Mouse (Mus musculus): ENCODE measurements around the gene Nnat. TPM values are rescaled to one million over a fixed set of nuclear protein-coding genes. Genes with fewer than 3 reads are reported as not detected.
A peak's percentile ranks its signal among the peaks of the same experiment; 100 is the strongest.
"Not testable (repeated sequence)": the region's sequence is repeated elsewhere in the genome, so short reads cannot be mapped to it uniquely, and the experiment has no call there.

Nnat gene
- total RNA-seq, 2 experiments from 2014 or later = 11.3 to 14.3 TPM

DNA sequence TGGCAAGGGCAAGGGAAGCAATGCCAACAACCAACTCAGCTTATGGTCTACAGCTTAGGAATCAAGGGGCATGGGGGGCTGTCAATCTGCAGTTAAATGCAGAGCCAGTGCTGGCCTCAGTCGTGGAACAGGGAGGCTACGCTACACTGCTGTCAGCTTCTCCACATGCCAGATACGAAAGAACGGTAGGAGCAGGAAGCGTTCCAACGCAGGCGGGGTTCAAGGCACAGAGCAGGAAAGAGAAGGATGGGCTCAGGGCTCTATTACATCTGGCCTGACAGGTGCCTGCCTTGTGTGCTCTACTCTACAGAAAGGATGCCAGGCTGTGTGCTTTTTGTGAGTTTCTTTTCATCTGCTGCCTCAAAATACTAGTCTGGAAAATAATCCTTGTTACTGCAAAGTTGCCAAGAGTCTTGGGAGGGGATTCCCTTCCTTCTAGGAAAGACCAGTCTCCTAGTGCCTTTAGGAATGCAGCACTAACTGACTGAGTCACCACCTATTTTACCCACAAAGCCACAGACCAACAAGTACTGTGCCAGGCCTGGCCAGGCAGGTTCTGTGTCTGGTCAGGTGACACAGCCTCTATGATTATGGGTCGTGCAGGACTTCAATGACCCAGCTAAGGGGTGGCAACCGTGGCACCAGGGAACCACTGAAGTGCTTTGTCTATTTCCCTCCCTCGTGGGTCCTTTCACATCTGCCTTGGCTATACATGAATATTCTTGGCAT, 7.6 kb upstream of the Nnat start:
- DNase-seq = no peak

DNA sequence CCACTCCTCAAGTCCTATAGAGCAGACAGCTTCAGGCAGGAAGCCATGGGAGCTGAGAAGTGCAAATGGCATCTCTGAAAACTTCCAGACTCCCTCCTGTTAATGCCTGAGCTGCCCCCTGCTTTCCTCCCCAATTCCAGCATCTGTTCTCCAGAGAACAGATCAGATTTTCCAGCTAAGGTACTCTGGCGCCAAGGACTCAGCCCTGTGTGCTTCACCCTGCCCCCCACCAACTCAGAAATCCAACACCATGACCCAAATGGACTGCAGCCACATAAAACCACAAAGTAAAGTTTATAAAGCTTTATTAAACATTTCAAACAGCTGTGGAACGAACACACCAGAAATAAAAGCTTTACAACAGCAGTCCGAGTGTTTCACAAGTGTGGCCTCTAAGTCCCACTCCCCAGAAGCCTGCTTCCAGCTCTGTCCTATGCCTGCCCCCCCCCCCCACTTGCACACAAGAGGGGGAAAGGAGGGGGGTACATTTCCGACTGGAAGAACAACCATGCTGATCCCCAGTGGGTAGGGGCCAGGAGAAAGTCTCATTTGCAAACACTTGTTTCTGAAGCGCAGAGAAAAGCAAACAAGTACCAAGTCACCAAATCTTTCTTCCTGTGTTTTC, 3.7 kb upstream of the Nnat start:
- no peak for DNase-seq

DNA sequence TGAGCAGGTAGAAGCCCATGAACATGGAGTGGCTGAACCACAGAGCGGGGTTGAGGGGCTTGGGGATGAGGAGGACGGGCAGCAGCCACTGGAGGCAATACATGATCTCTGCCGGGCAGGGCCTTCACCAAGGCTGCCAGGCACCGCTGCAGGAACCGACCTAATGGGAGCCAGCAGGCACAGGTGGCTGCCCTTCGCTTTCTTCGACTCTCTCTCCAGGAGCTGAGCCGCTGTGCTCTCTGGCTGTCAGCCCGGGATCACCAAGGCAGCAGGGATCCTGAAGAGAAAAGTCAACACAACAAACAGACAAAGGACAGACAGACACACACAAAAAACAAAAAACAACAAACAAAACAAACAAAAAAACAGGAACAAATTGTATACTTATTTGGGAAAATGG, 1.8 kb upstream of the Nnat start:
- DNase-seq = peak; percentile 23

DNA sequence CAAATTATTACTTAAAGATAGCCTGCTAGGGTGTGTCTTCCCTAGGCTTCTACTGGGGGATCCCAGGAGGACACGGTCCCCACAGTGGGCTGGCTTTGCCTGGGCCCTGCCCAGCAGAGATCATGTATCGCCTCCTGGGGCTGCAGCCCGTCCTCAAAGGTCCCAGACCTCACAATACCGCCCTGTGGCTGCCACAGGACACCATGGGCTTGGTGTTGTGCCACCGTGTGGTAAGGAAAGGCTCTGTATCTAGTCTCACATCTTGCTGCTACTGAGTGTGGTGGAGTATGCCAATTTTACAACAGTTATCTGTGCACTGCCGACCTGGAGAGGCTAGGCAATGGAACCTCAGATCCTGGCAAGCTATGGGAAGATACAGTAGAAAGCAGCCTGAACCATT, 1.4 kb upstream of the Nnat start:
- DNase-seq = peak; percentile 26

DNA sequence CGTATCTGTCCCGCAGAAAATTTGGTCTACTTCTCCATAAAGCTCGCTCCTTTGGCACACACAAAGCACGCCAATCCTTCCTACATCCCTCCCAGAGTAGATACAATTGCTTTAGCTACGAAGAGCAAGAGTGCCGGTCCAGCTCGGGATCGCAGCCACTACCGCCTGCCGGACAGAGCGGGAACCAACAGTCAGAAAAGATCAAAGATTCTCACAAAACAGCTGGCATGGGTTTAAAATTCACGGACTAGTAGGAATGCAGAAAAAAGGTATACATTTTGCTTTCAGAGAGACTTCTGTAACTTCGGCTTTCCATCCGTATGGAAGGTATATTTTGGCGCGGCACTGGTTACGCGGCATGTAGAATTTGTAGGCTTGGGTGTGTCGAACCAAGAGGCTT, 438 bp upstream of the Nnat start:
- DNase-seq = no peak

DNA sequence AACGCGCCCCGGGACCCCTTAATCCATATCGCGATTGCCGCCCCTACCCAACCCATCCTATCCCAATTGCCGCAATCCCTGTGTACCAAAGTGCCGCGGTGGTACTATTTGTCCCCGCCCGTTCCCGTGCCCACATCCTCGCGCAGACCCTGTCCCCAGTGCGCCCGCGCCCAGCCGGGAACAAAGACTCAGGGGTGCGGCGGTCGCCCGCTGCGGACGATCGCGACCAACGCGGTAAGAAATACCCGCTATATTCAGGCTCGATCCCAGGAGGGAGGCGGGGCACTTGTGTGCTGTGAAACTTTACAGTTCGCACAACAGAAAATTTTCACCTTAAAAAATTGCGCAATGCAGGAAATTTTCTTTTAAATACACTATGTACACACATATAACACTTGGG, 424 bp downstream of the Nnat start:
- DNase-seq = no peak

DNA sequence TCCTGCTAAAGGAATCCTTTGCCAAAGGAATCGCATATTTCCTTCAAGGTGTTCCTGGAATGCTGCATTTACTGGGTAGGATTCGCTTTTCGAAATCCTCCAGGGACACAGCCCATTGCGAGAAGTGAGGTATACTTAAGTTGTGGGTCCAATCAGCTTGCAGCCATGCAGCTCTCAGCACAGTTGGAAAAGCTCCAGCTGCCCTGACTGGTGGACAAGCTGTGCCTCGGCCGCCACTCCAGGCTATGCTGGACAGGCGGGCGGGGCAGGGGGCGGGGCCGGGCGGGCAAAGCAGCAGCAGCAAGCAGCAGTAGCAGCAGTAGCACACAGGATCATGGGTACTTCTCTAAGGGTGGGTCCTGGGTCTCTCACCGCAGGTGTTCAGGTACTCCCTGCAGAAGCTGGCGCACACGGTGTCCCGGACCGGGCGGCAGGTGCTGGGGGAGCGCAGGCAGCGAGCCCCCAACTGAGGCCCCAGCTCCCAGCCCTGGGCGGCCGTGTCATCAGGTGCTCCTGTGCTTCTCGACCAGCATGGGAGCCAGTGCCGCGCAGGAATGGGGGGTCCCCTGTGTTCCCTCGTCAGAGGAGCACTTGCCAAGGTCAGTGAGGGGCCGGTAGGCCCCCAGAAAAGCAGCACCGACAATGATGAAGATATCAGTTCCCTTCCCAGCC, 1.4 kb downstream of the Nnat start:
- peak; percentile 86 for DNase-seq

DNA sequence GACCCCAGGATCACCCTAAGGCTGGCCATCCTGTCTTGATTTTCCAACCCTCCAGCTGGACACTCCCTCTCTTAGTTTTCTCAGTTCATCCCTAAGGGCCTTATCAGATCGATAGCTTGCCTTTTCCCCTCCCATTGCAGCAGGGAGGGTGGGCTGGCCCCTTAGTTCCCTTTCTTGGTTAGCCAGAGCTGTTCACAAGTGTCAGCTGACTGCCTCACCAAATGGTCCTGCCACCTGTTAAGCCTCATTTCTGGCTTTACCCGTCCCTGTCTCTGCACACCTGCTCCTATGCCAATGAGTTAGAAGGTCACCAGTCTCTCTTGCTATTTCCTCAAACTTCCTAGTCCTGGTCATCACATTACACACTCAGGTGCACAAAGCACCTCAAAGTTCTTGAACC, 3.2 kb downstream of the Nnat start:
- no peak for DNase-seq

DNA sequence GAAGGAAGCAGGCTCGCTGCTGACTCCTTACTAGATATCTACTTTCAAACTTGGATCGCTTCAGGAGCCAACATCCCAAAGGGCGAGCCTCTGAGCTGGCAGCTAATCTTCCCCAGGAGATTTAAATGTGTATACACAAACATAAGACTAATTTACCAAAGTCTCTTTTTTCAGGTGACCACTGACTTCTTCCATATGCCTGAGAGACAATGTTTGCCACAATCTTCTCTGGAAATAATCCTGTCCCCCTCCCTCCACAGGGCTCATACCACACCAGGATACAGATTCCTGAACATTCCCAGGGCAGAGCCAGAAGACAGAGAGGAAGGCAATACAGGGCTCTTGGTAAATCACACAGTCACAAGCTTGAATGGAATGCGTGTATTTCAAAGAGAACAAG, 4.8 kb downstream of the Nnat start:
- DNase-seq = no peak

DNA sequence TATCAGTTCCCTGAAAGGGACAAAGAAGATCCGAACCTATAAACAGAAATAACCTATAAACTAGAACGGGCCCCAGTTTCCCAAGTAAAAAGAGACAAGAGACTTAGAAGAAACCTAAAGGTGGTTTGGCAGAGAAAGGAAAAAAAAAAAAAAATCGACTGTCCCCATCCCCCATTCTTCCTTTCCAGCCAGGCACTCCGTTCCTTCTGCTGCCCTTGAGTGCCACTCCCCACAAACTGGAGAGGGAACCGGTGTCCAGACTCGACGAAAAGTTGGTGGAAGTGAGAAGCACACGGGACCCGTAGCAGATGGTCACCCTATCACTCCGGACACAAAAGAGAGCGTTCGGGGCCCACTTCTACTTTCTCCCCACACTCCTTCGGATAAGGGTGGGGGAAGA, 5.6 kb downstream of the Nnat start:
- DNase-seq = no peak

DNA sequence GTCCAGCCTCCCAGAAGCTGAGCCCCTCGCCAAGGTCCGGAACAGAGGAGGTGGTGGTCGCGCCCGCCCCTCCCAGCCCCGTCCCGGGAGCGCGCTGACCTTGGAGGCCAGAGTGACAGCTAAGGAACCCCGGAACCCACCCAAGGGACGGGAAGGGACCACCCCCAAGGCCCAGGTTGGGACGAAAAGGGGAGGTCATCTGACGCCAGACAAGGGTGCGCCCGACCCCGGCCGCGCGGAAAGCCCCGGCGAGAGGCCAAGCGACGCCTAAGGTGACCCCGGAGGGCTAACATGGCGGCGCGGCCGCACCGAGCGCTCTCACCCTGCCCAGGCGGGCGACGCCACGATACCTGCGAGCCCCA, 6.0 kb downstream of the Nnat start:
- DNase-seq = no peak

DNA sequence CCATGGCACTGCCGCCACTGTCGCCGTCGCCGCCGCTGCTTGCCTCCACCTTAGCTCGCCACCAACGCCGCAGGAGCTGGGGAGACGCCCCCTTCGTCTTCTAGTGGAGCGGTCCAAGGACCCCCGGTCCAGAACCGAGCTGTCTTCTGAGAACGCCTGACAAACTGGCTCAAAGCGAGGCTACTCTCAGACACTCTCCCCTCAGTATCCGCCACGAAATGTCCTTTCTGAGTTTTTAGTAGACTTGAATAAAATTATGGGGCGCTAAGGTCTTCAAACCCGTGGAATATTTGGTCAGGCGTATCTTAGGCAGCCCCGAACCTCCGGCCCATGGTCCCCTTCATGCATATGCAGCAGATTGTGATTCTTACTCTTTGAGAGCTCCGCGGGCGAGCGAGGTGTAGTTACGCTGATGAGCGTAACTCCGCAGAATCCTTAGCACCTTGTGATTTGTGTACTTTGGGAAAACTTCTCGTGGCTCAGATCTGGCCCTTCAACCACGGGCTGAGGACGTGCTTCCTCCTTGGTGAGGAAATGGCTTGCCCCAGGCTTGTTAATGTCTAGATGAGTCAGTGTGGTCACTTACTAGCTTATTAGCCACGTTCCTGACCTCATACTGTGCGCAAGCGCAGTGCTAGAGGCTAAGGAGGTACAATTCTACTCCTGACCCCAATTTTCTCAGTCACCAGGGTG, 6.5 kb downstream of the Nnat start:
- DNase-seq = peak; percentile 78

DNA sequence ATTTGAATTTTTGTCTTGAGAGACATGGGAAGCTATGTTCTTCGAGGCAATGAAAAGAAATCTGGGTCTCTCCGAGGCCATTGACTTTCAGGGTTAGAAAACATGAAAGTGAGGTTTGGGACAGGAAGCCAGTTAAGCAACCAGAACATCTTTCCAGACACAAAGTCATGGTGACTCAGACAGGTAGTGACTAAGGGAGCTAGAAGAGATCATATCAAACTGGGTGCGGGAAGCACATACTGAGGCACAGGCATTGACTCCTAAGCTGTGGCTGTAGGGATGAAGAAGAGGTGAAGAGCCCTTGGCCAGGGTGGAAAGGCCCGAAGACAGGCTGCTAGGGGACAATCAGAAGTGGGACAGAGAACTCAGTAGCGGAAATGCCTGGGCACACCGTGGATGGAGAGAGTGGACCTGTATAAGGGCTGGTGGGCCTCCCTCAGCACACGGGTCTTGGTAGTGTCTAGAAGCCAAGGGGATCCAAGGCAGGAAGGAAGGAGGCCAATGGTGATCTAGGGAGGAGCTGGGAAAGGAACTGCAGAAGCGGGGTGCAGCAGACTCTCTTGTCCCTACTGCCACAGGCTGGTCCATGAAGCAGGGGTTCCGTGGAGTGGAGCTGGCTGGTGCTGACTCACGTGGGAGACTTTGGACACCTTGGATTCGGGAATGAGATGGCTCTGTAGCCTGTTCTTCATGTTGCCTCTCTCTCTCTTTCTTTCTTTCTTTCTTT, 7.5 kb downstream of the Nnat start:
- DNase-seq = no peak

DNA sequence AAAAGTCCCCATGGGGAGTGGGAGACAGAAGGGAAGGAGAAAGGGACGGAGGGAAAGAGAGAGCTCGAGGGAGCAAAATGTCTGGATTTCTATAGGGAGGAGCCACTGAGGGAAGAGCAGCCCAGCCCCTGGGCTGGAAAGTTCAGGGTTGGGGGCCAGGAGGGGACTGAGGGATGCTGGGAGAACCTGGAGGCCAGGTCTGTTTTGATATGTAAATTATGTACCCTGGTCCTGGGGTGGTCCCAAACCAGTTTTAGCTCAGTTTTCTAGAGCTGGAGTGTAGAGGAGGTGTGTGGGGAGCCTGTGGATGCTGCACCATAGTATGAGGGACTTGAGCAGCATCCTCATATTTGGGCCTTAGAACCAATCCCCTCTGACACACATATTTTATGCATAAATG, 9.0 kb downstream of the Nnat start:
- DNase-seq = no peak

DNA sequence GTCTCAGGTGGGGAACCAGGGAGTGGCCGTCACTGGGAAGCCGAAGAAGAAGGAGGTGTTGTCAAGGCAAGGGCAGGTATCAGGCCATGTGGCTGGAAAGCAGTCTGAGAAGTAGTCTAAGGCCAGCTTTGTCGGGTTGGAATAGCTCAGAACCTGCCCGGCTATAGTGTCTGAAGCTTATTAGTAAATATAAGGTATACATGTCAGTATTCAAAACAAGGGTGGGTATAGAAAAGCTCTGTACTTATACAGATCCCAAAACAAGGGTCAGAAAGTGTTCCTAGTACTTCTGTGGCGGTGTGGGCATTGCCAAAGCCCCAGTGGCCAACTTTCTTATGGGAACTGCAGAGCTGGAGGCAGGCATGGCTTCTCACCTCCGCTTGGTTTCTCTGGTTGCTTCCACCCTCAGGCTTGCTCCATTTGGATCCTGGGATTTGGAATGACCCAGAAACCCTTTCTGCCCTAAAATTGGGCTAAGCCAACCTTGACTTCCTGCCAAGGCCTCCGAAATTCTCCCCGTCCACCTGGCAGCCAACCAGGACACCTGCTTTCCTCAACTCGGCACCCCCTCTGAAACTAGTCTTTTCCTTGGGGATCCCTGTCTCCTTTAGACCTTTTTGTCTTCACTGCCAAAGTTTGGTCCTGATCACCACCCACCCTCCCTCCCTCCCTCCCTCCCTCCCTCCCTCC, 10.1 kb downstream of the Nnat start:
- no peak for DNase-seq

DNA sequence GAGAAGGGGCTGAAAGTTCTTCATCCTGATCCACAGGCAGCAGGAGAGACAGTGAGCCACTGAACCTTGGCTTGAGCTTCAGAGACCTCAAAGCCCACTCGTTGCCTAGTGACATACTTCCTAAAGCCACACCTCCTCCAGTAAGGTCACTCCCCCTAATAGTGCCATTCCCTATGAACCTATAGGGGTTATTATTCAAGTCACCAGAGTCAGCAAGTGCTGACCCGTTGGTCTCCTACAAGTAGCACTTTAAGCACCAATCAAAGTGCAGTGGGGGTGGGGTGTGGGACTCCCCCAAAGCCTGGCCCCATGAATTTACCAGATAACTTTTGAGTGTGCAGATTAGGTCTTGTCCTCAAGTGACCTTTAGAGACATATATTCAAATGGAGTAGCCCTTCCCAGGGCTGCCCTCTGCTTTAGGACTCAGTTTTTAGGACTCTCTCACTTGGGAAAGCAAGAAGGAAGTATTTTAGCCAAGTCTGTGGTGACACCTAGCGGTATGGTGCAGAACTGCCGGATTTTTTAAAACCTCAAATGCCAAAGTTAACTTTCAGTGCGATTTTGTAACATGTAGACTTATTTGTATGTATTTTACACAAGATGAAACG, 11.4 kb downstream of the Nnat start, which contains the start of gene Blcap:
TSS of gene Blcap (minus strand) at position 51 of the 609 bp plus-strand sequence.
- DNase-seq = peak; percentile 44

DNA sequence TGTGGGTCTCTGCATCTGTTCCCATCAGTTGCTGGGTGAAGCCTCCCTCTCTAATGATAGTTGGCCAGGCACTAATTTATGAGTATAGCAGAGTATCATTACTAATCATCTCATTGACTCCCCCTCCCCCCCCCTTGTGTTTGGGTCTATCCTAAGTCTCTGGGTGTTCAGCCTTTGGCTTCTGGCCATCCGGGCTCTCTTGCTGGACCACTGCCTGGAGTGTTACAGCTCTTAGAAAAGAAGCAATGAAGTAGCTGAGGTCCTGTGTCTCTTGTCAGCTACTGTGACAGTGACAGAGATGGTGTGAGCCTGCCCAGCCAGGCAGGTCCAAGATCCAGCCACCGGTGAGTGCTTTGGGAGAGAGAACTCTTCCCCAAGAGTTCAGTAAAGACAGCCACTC, 12.9 kb downstream of the Nnat start:
- DNase-seq = no peak

DNA sequence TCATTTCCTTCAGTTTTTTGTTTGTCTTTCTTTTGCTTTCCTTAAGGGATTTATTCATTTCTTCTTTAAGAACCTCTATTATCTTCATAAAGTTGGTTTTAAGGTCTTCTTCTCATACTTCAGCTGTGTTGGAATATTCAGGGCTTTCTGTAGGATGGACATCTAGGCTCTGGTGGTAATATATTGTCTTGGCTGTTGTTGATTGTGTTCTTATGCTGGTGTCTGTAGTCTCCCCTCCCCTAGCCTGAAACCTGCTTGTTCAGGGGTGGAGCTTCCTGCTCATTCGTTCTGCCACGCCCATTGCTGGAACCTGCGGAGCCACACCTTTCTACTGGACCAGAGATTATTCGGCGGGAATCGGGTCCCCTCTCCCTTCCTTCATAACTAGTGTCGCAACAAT, 25.5 kb downstream of the Nnat start:
- not testable (repeated sequence) for DNase-seq

DNA sequence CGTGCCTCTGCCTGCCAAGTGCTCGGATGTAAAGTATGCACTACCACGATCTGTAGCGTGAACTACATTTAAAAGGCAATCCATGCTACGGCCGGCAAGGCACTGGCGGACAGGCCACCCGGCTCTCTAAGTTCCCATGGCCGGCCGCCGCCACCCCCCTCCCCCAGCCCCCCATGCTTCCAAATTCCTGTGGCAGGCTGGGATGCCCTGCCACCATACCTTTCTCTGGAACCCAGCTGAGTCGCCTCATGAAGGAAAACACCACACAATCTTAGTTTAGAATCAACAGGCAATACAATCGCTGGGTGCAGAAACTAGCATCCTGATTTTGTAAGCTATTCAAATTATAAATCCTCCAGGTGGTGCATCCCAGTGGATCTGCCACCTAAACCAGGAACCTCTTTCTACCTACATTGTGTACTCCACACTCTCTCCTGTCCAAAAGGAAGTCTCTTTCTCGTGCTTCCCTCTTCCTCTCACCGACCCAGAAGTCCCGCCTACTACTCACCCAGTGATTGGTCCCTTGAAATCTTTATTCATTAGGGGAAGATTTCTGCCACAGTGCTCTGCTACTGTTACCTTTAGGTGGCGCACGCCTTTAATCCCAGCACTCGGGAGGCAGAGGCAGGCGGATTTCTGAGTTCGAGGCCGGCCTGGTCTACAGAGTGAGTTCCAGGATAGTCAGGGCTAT, 37.1 kb downstream of the Nnat start:
- no peak for DNase-seq

DNA sequence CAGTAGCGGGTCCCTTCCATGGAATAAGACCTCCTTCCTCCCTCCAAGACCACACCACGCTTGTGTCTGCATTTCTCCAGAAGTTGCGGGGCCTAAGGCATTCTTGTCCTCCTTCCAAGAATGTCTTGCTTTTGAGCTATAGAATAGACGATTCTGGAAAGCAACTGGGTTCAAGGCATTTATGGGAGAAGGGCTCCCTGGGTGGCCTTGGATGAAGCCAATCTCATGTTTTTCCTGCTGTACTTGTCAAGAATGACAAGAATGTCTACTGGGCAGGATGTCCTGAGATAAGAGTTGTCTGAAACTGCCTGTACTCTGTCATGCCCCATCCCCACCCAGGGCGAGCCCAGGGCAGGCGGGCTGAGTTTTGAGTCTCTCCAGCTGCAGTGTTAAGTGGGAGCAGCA, 41.6 kb downstream of the Nnat start:
- no peak for DNase-seq

All from gastrocnemius, postnatal 10 days (tissue).